In genomic region chr1:180324271-180324670, GRCm38 (mm10) we compare ENCODE assay signal across 16 mouse cellular contexts.
"Had no signal": no experiment of that assay in that cellular context is flagged by ENCODE, and none has a peak within 500 bp of the region (broad histone marks: within the 10 kb centered on the region; RNA-seq: fewer than 3 reads in every experiment).

No protein-coding gene starts in this region.

- DNase-seq: heart, postnatal 10 days; heart, postnatal 14 days; heart, postnatal 36 days; heart, postnatal 4 days; kidney, adult 11 months; kidney, adult 18-20 months; kidney, adult 2 months; kidney, adult 8-10 months; kidney, adult 9 months; kidney, postnatal 10 days; kidney, postnatal 14 days; kidney, postnatal 25 days; kidney, postnatal 36 days; kidney, postnatal 4 days; layer of hippocampus, adult 9-11 months; layer of hippocampus, postnatal 36 days had no signal
